Mouse (Mus musculus) CH12.LX (cell line): Measurements from ENCODE around the gene Slc34a1. TPM values are rescaled to one million over a fixed set of nuclear protein-coding genes. Genes with fewer than 3 reads are reported as not detected.

Source experiments
- DNase-seq: peaks from one replicate; pipeline ENCODE4 v3.0.0-alpha.2; 2013; ENCODE audit errors: extremely low read depth
- H3K27ac ChIP-seq: 2 replicates; pipeline ENCODE4 v1.5.1; 2012; ENCODE audit warnings: low read depth, mild to moderate bottlenecking, control low read depth, moderate library complexity; ENCODE audit not compliant: insufficient read depth
- H3K27me3 ChIP-seq: replicated peaks from 2 replicates; pipeline ENCODE3; 2012; ENCODE audit warnings: inconsistent platforms
- H3K36me3 ChIP-seq, 2 experiments: replicated peaks in 1 of 2; 2 replicates each; pipeline versions ENCODE3 to v1.6.1; 2012; ENCODE audit warnings: inconsistent platforms in 1 of 2, low read length in 1 of 2, mild to moderate bottlenecking in 1 of 2, mixed read lengths in 1 of 2, moderate library complexity in 1 of 2; ENCODE audit not compliant: control insufficient read depth in 1 of 2, insufficient read depth in 1 of 2
- H3K4me1 ChIP-seq, 2 experiments: 2 replicates each; pipeline ENCODE4 v1.6.1; 2012; ENCODE audit warnings: inconsistent platforms in 1 of 2, moderate library complexity in 1 of 2; ENCODE audit not compliant: insufficient read depth in 2 of 2, control insufficient read depth in 1 of 2
- H3K4me2 ChIP-seq: 2 replicates; pipeline ENCODE4 v1.6.1; 2012; ENCODE audit warnings: low read depth, mild to moderate bottlenecking, control low read depth; ENCODE audit not compliant: poor library complexity, insufficient read depth, severe bottlenecking
- H3K4me3 ChIP-seq, 3 experiments: fragments of 150-350 bp in 1 of 3; sonication (generic) in 1 of 3; replicated peaks in 1 of 3; 2 replicates each; pipeline versions ENCODE3 to v1.5.1; 2011 to 2012; ENCODE audit warnings: low read depth in 2 of 3, low read length in 2 of 3, mild to moderate bottlenecking in 2 of 3, moderate library complexity in 2 of 3, control low read depth in 1 of 3, improper control_type of control experiment in 1 of 3, inconsistent platforms in 1 of 3, mixed read lengths in 1 of 3; ENCODE audit not compliant: poor library complexity in 1 of 3
- H3K79me2 ChIP-seq: replicated peaks from 2 replicates; pipeline ENCODE4 v1.6.1; 2012; ENCODE audit warnings: mild to moderate bottlenecking, moderate library complexity; ENCODE audit not compliant: control insufficient read depth, poor library complexity, insufficient read depth, severe bottlenecking; ENCODE audit errors: extremely low read depth
- H3K9ac ChIP-seq: 2 replicates; pipeline ENCODE4 v1.6.1; 2012; ENCODE audit warnings: low read depth, mild to moderate bottlenecking, control low read depth, moderate library complexity; ENCODE audit not compliant: insufficient read depth
- H3K9me3 ChIP-seq: replicated peaks from 2 replicates; pipeline ENCODE3; 2012; ENCODE audit warnings: low read length, inconsistent platforms, mixed read lengths
- CHD2 ChIP-seq: IDR thresholded peaks from 2 replicates; pipeline ENCODE4 v1.6.1; 2011; ENCODE audit warnings: low read length, improper control_type of control experiment
- CTCF ChIP-seq, 2 experiments: IDR thresholded peaks in 1 of 2; conservative IDR thresholded peaks in 1 of 2; 2 replicates each; pipeline ENCODE4 v1.5.1; 2011 to 2012; ENCODE audit warnings: low read depth in 2 of 2, low read length in 2 of 2, improper control_type of control experiment in 1 of 2, inconsistent platforms in 1 of 2, mild to moderate bottlenecking in 1 of 2, moderate library complexity in 1 of 2
- E2F4 ChIP-seq: IDR thresholded peaks from 2 replicates; pipeline ENCODE4 v1.6.1; 2011; ENCODE audit warnings: low read depth, low read length, improper control_type of control experiment; ENCODE audit not compliant: insufficient replicate concordance
- ELF1 ChIP-seq: IDR thresholded peaks from 2 replicates; pipeline ENCODE4 v1.6.1; 2014; ENCODE audit warnings: low read depth, mild to moderate bottlenecking, inconsistent platforms, low read length, improper control_type of control experiment
- EP300 ChIP-seq: IDR thresholded peaks from 2 replicates; pipeline ENCODE4 v1.6.1; 2011; ENCODE audit warnings: low read length, improper control_type of control experiment
- ETS1 ChIP-seq: conservative IDR thresholded peaks from 2 replicates; pipeline ENCODE4 v1.6.1; 2012; ENCODE audit warnings: low read depth, mild to moderate bottlenecking, inconsistent platforms, low read length, improper control_type of control experiment, moderate library complexity
- JUN ChIP-seq: IDR thresholded peaks from 2 replicates; pipeline ENCODE4 v1.6.1; 2011; ENCODE audit warnings: low read depth, mild to moderate bottlenecking, low read length, improper control_type of control experiment, moderate library complexity; ENCODE audit not compliant: insufficient read depth
- MAX ChIP-seq: IDR thresholded peaks from 2 replicates; pipeline ENCODE4 v1.6.1; 2011; ENCODE audit warnings: low read length, improper control_type of control experiment
- MAZ ChIP-seq: IDR thresholded peaks from 2 replicates; pipeline ENCODE4 v1.6.1; 2012; ENCODE audit warnings: low read depth, mild to moderate bottlenecking, inconsistent platforms, low read length, improper control_type of control experiment, moderate library complexity
- MXI1 ChIP-seq: IDR thresholded peaks from 2 replicates; pipeline ENCODE4 v1.6.1; 2011; ENCODE audit warnings: mild to moderate bottlenecking, low read depth, low read length, improper control_type of control experiment
- MYC ChIP-seq: IDR thresholded peaks from 2 replicates; pipeline ENCODE4 v1.6.1; 2011; ENCODE audit warnings: low read depth, mild to moderate bottlenecking, improper control_type of control experiment, low read length
- NELFE ChIP-seq: IDR thresholded peaks from 2 replicates; pipeline ENCODE4 v1.6.1; 2011; ENCODE audit warnings: low read depth, low read length, improper control_type of control experiment
- PAX5 ChIP-seq: IDR thresholded peaks from 2 replicates; pipeline ENCODE4 v1.6.1; 2012; ENCODE audit warnings: low read length, inconsistent platforms, mixed read lengths
- POLR2A ChIP-seq: IDR thresholded peaks from 2 replicates; pipeline ENCODE4 v1.6.1; 2011; ENCODE audit warnings: low read depth, mild to moderate bottlenecking, improper control_type of control experiment, low read length
- RAD21 ChIP-seq: IDR thresholded peaks from 2 replicates; pipeline ENCODE4 v1.6.1; 2011; ENCODE audit warnings: low read depth, mild to moderate bottlenecking, low read length, improper control_type of control experiment, moderate library complexity
- SMC3 ChIP-seq: IDR thresholded peaks from 2 replicates; pipeline ENCODE4 v1.6.1; 2011; ENCODE audit warnings: low read depth, low read length, improper control_type of control experiment
- TCF12 ChIP-seq: IDR thresholded peaks from 2 replicates; pipeline ENCODE4 v1.6.1; 2014; ENCODE audit warnings: low read depth, mild to moderate bottlenecking, inconsistent platforms, low read length, improper control_type of control experiment
- UBTF ChIP-seq: IDR thresholded peaks from 2 replicates; pipeline ENCODE4 v1.6.1; 2012; ENCODE audit warnings: low read depth, mild to moderate bottlenecking, inconsistent platforms, low read length, improper control_type of control experiment, moderate library complexity
- ZKSCAN1 ChIP-seq: IDR thresholded peaks from 2 replicates; pipeline ENCODE4 v1.6.1; 2012; ENCODE audit warnings: low read depth, inconsistent platforms, low read length, improper control_type of control experiment, borderline replicate concordance
- ZMIZ1 ChIP-seq: IDR thresholded peaks from 2 replicates; pipeline ENCODE4 v1.6.1; 2012; ENCODE audit warnings: low read depth, mild to moderate bottlenecking, inconsistent platforms, low read length, improper control_type of control experiment
- ZNF384 ChIP-seq: IDR thresholded peaks from 2 replicates; pipeline ENCODE4 v1.6.1; 2012; ENCODE audit warnings: low read depth, low read length, improper control_type of control experiment, inconsistent platforms
- dilution Hi-C: fragments of 300-500 bp; cut with MboI; formaldehyde crosslinking; loops from 2 replicates; pipeline ENCODE4 v1.14.3; 2020; ENCODE audit warnings: low sequenced_read_pairs; ENCODE audit not compliant: extremely low pct_unique_long_range_greater_than_20kb, extremely low pct_ligation_motif_present
- in situ Hi-C: fragments of 300-500 bp; cut with MboI; formaldehyde crosslinking; loops from 3 replicates; pipeline ENCODE4 v1.14.3; 2019; ENCODE audit warnings: low sequenced_read_pairs, low pct_ligation_motif_present, low pct_unique_long_range_greater_than_20kb, mixed read lengths
- polyA plus RNA-seq: library from polyadenylated mRNA; unstranded; fragments of >175 nt; gene quantifications from 2 replicates; pipeline ENCODE4 v1.2.1, GENCODE M21; 2012; ENCODE audit warnings: low read depth; ENCODE audit not compliant: insufficient read length
- total RNA-seq, 2 experiments: library from RNA; depleted of rRNA; stranded (reverse); fragments of 300-350 nt in 1 of 2; fragments of >200 nt in 1 of 2; gene quantifications; 2 replicates each; pipeline ENCODE4 v1.2.3; 2012 to 2014

Slc34a1 gene
- total and polyA plus RNA-seq, 3 experiments, result not detected

GRCm38 (mm10) chr13:55392933-55393332, 5.1 kb upstream of the Slc34a1 start:
- TF ChIP-seq ZMIZ1, result no peak
- TF ChIP-seq MXI1, result no peak
- no peak for TF ChIP-seq NELFE
- TF ChIP-seq ELF1, result no peak
- no peak for TF ChIP-seq E2F4
- TF ChIP-seq CTCF (conservative IDR thresholded peaks at IDR 0.05 in 1 of 2, IDR thresholded peaks at IDR 0.05 in 1 of 2; ENCODE audit: low read depth in 2 of 2, low read length in 2 of 2), result peak; percentile 47 to 64; a peak in 3 of 4 replicates
- no peak for TF ChIP-seq MAX
- TF ChIP-seq SMC3, result peak; percentile 59
- no peak for TF ChIP-seq JUN
- TF ChIP-seq POLR2A, result no peak
- peak; percentile 55 for TF ChIP-seq RAD21
- TF ChIP-seq MYC, result 0 out of 2 replicates have a peak, but pooled peaks have one; percentile 51
- TF ChIP-seq MAZ, result no peak
- TF ChIP-seq CHD2, result no peak
- TF ChIP-seq ZNF384, result no peak
- TF ChIP-seq, all 38 proteins: peak for 4
- in situ Hi-C loops (no loop called here), dilution Hi-C loops (no loop called here)
- H3K4me2 ChIP-seq, result no peak overlapping the region
- no peaks in the 10 kb centered on the region for H3K79me2 ChIP-seq
- H3K4me1 ChIP-seq, result peaks cover 0 to 2% of the 10 kb centered on the region in 2 experiments; a peak in 1 of 4 replicates
- H3K36me3 ChIP-seq, result no peaks in the 10 kb centered on the region
- peak; percentile 37 for DNase-seq
- no peaks in the 10 kb centered on the region for H3K9me3 ChIP-seq
- H3K4me3 ChIP-seq, result no peak overlapping the region
- no peak overlapping the region for H3K27ac ChIP-seq
- H3K27me3 ChIP-seq, result peaks cover 17% of the 10 kb centered on the region
- no peak overlapping the region for H3K9ac ChIP-seq

- in situ Hi-C loops, result no loop called here
- Histone ChIP-seq H3K36me3 (no peaks in the 10 kb centered on the region), H3K79me2 (no peaks in the 10 kb centered on the region), H3K27me3 (peaks cover 57% of the 10 kb centered on the region), H3K9ac (no peak overlapping the region), H3K9me3 (no peaks in the 10 kb centered on the region), H3K4me1 (peaks cover 6 to 16% of the 10 kb centered on the region in 2 experiments), H3K4me3 (no peak overlapping the region), H3K27ac (no peak overlapping the region), H3K4me2 (no peak overlapping the region)
- TF ChIP-seq PAX5, result no peak
- TF ChIP-seq CTCF (conservative IDR thresholded peaks at IDR 0.05 in 1 of 2, IDR thresholded peaks at IDR 0.05 in 1 of 2; ENCODE audit: low read depth in 2 of 2, low read length in 2 of 2), result no peak
- no peak for TF ChIP-seq TCF12
- TF ChIP-seq JUN, result no peak
- TF ChIP-seq EP300, result no peak
- TF ChIP-seq E2F4, result no peak
- no peak for TF ChIP-seq NELFE
- TF ChIP-seq CHD2, result no peak
- no peak for TF ChIP-seq ZKSCAN1
- no peak for TF ChIP-seq ETS1
- no peak for TF ChIP-seq POLR2A
- no peak for TF ChIP-seq UBTF
- DNase-seq, result no peak
- dilution Hi-C loops, result no loop called here
Measured at GRCm38 (mm10) chr13:55399300-55400038, 1.5 kb downstream of the Slc34a1 start.
